Mouse (Mus musculus): ENCODE measurements at regions not wholly inside any gene's neighbourhood (a gene's known extent, or its start where the extent isn't known, plus 50 kb on each side); places are given as distances from the start of the nearest gene placed in this dataset.

DNA sequence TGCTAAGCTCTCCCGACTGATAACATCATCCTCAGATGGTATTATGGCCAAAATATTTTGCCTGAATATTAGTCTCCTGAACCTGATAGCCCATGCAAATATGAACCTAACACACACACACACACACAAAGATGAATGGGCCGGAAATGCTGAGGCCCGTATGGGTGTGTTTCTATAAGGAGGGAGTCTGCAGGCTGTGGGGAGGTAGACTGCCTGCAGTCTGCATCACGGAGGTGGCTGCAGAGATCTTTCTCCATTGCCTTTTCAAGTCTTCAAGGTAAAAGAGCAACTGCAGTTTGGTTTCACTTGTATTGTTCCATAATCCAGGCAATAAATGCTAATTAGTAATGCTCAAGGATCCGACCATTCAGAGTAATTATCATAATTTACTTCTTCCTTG, 424.3 kb upstream of the Ubash3b start:
- WGBS: 14% methylated on average over 5 of the region's 5 CpGs
- Histone ChIP-seq H3K4me1 (replicated peaks; ENCODE audit: control insufficient read depth, insufficient read depth, low read length) (peaks cover 39% of the 10 kb centered on the region), H3K36me3 (replicated peaks; ENCODE audit: control insufficient read depth, insufficient read depth) (peaks cover 52% of the 10 kb centered on the region), H3K4me2 (replicated peaks) (peak overlapping the region; percentile 98), H3K4me3 (replicated peaks; ENCODE audit: low read length) (peak overlapping the region; percentile 76), H3K9ac (peak overlapping the region; percentile 100), H3K27ac (peak overlapping the region; percentile 99), H3K27me3 (ENCODE audit: control insufficient read depth, insufficient read depth, low read length) (no peaks in the 10 kb centered on the region), H3K9me3 (ENCODE audit: control insufficient read depth, low read length) (no peaks in the 10 kb centered on the region)
- DNase-seq (ENCODE audit: low spot score) (peak; percentile 66), ATAC-seq (ENCODE audit: low FRiP score) (no peak; the same call in 1 of the 2 replicates)

DNA sequence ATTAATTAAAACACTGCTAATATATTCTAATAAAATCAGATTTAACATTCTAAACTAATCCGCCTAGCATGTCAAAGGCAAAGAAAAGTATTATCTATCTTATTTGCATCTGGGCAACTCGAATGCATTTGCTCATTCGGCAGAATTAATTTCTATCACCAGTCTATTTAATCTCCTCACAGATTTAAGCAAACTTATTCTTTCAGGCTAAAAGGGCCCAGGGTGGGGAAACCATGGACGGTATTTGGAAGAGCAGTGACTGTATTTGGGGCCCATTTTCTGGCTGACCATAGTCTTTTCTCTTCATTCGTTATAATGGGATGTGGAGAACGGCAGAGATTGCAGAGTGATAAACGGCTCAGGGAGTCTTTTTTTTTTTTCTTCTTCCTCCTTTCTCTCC, 423.5 kb upstream of the Ubash3b start:
- Histone ChIP-seq H3K27ac (peak overlapping the region; percentile 99), H3K4me3 (replicated peaks; ENCODE audit: low read length) (peak overlapping the region; percentile 76), H3K4me2 (replicated peaks) (peak overlapping the region; percentile 98), H3K9ac (peak overlapping the region; percentile 100), H3K36me3 (replicated peaks; ENCODE audit: control insufficient read depth, insufficient read depth) (peaks cover 45% of the 10 kb centered on the region), H3K27me3 (ENCODE audit: control insufficient read depth, insufficient read depth, low read length) (no peaks in the 10 kb centered on the region), H3K9me3 (ENCODE audit: control insufficient read depth, low read length) (no peaks in the 10 kb centered on the region), H3K4me1 (replicated peaks; ENCODE audit: control insufficient read depth, insufficient read depth, low read length) (peaks cover 32% of the 10 kb centered on the region)
- 9% methylated on average over 7 of the region's 7 CpGs for WGBS
- ATAC-seq (ENCODE audit: low FRiP score): no peak
- DNase-seq (ENCODE audit: low spot score): peak; percentile 65

DNA sequence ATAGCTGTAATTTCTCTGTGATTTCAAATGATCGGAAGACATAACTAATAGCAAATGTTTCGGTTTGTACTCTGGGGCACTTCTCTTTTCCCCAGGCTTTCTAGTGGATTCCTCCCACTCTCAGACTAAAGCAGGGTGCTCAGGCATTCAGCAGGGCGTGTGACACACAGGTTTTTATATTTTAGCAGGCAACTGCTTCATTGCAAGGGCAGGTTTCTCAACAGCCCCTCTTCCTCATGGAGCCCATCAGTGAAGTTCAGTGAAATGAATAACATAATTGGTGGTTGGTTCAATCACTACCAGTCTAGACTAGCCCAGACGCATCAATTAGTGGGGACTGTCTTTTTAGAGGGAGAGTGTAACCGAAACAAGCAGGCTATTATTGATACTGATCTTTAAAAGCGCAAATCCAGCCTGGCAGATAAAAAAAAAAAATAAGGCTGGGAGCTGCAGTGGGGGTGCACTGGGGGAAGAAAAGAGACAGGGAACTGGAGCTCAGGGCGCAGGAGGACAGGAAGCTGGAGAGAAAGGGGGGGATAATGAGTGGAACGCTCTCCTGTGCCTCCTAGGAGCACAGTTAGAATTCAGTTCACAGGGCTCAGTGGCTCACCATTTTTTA, 422.3 kb upstream of the Ubash3b start:
- peak overlapping the region; percentile 98 for H3K4me2 ChIP-seq (replicated peaks)
- no peak for ATAC-seq (ENCODE audit: low FRiP score)
- peaks cover 33% of the 10 kb centered on the region for H3K36me3 ChIP-seq (replicated peaks; ENCODE audit: control insufficient read depth, insufficient read depth)
- H3K4me1 ChIP-seq (replicated peaks; ENCODE audit: control insufficient read depth, insufficient read depth, low read length): peaks cover 20% of the 10 kb centered on the region
- peak overlapping the region; percentile 100 for H3K9ac ChIP-seq
- no peaks in the 10 kb centered on the region for H3K9me3 ChIP-seq (ENCODE audit: control insufficient read depth, low read length)
- peak overlapping the region; percentile 76 for H3K4me3 ChIP-seq (replicated peaks; ENCODE audit: low read length)
- H3K27me3 ChIP-seq (ENCODE audit: control insufficient read depth, insufficient read depth, low read length): no peaks in the 10 kb centered on the region
- 9% methylated on average over 8 of the region's 8 CpGs for WGBS
- DNase-seq (ENCODE audit: low spot score): peak; percentile 76
- peak overlapping the region; percentile 99 for H3K27ac ChIP-seq

DNA sequence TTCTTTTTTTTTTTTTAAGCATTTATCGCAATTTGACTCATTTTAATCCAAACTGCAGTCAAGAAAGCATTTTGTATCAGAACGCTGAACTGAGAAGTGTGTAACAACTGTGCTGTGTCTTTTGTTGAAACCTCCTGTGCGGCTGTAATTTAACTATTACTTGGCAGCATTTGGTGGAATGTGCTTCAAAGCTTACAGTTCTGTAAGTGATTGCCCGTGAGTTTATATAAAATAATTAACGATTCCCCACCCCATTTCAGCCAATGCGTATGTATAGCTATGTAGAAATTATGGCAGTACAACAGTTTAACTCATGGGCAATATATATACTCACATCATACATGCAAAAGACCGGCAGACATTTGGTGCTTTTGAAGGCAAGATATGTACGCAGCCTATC, 421.8 kb upstream of the Ubash3b start:
- H3K9ac ChIP-seq: peak overlapping the region; percentile 100
- H3K36me3 ChIP-seq (replicated peaks; ENCODE audit: control insufficient read depth, insufficient read depth): peaks cover 27% of the 10 kb centered on the region
- H3K4me1 ChIP-seq (replicated peaks; ENCODE audit: control insufficient read depth, insufficient read depth, low read length): peaks cover 17% of the 10 kb centered on the region
- peak; percentile 61 for DNase-seq (ENCODE audit: low spot score)
- H3K27ac ChIP-seq: peak overlapping the region; percentile 99
- peak overlapping the region; percentile 98 for H3K4me2 ChIP-seq (replicated peaks)
- H3K9me3 ChIP-seq (ENCODE audit: control insufficient read depth, low read length): no peaks in the 10 kb centered on the region
- H3K27me3 ChIP-seq (ENCODE audit: control insufficient read depth, insufficient read depth, low read length): no peaks in the 10 kb centered on the region
- 13% methylated on average over 8 of the region's 8 CpGs for WGBS
- H3K4me3 ChIP-seq (replicated peaks; ENCODE audit: low read length): peak overlapping the region; percentile 76
- no peak for ATAC-seq (ENCODE audit: low FRiP score)

DNA sequence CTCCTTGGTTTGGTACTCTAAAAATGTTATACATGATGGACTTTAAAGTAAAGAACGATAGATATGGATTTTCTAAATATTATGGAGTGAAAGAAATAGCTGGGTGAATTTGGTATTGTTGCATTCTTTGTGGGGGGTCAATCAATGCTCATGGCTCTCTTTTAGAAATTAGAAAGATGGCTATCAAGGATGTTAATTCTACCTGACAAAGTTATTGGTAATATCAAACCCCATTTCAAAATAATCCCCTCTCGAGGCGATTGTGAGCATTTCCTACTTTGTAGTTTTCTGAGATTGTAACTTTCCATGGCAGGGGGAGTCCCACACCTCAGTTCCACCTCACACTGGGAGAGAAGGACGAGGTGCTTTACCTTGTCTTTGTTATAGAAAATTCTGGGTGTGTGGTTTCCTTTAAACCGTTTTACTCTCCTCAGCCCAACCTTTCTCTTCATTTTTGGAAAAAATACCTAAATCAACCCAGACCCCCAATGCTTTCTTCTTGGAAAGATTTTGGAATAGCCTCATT, 421.3 kb upstream of the Ubash3b start:
- H3K9me3 ChIP-seq (ENCODE audit: control insufficient read depth, low read length): no peaks in the 10 kb centered on the region
- DNase-seq (ENCODE audit: low spot score) (peak; percentile 62), ATAC-seq (ENCODE audit: low FRiP score) (no peak)
- peak overlapping the region; percentile 76 for H3K4me3 ChIP-seq (replicated peaks; ENCODE audit: low read length)
- no peaks in the 10 kb centered on the region for H3K27me3 ChIP-seq (ENCODE audit: control insufficient read depth, insufficient read depth, low read length)
- H3K9ac ChIP-seq: peak overlapping the region; percentile 100
- H3K4me2 ChIP-seq (replicated peaks): peak overlapping the region; percentile 98
- H3K36me3 ChIP-seq (replicated peaks; ENCODE audit: control insufficient read depth, insufficient read depth): peaks cover 22% of the 10 kb centered on the region
- WGBS: 11% methylated on average over 5 of the region's 5 CpGs
- peak overlapping the region; percentile 99 for H3K27ac ChIP-seq
- H3K4me1 ChIP-seq (replicated peaks; ENCODE audit: control insufficient read depth, insufficient read depth, low read length): peaks cover 19% of the 10 kb centered on the region

DNA sequence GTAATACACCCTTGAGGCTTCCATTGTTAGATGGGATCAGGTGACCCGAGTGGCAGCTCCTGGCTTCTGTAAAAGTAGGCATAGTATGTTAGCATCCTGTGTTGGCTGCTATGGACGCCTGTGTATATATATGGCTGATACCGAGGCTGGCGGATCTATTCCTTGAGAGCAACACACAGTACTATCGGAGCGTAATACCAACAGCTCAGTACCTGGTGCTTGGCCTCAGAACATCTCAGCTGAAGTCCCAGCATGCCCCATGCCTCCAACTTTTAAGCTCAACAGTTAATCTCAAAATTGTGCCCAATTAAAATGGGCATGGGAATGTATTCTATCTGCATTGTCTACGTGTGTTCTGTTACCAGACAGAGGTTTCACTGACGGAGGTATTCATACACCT, 420.7 kb upstream of the Ubash3b start:
- peak overlapping the region; percentile 98 for H3K4me2 ChIP-seq (replicated peaks)
- H3K36me3 ChIP-seq (replicated peaks; ENCODE audit: control insufficient read depth, insufficient read depth): peaks cover 16% of the 10 kb centered on the region
- H3K4me1 ChIP-seq (replicated peaks; ENCODE audit: control insufficient read depth, insufficient read depth, low read length): peaks cover 19% of the 10 kb centered on the region
- DNase-seq (ENCODE audit: low spot score) (peak; percentile 77), ATAC-seq (ENCODE audit: low FRiP score) (no peak)
- H3K9ac ChIP-seq: peak overlapping the region; percentile 100
- WGBS: 5% methylated on average over 8 of the region's 8 CpGs
- peak overlapping the region; percentile 99 for H3K27ac ChIP-seq
- H3K9me3 ChIP-seq (ENCODE audit: control insufficient read depth, low read length): no peaks in the 10 kb centered on the region
- H3K27me3 ChIP-seq (ENCODE audit: control insufficient read depth, insufficient read depth, low read length): no peaks in the 10 kb centered on the region
- H3K4me3 ChIP-seq (replicated peaks; ENCODE audit: low read length): peak overlapping the region; percentile 76

DNA sequence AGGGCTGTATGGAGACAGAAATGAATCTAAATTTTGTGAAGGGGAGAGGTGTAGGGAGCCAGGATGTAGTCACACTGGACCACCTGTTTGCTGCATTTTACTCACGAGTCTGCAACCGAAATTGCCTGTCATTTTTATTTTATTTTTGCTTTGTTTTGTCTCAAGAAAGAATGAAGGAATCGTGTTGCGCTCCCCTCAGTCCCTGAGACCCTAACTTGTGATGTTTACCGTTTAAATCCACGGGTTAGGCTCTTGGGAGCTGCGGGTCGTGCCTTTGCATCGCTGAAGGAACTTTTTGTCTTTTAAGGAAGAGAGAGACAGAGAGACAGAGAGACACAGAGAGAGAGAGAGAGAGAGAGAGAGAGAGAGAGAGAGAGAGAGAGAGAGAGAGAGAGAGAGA, 420.2 kb upstream of the Ubash3b start:
- peak overlapping the region; percentile 99 for H3K27ac ChIP-seq
- peaks cover 12% of the 10 kb centered on the region; the same call in 1 of the 2 replicates for H3K36me3 ChIP-seq (replicated peaks; ENCODE audit: control insufficient read depth, insufficient read depth)
- peaks cover 19% of the 10 kb centered on the region for H3K4me1 ChIP-seq (replicated peaks; ENCODE audit: control insufficient read depth, insufficient read depth, low read length)
- no peaks in the 10 kb centered on the region for H3K9me3 ChIP-seq (ENCODE audit: control insufficient read depth, low read length)
- DNase-seq (ENCODE audit: low spot score) (no peak), ATAC-seq (ENCODE audit: low FRiP score) (no peak)
- peak overlapping the region; percentile 76 for H3K4me3 ChIP-seq (replicated peaks; ENCODE audit: low read length)
- H3K27me3 ChIP-seq (ENCODE audit: control insufficient read depth, insufficient read depth, low read length): no peaks in the 10 kb centered on the region
- WGBS: 11% methylated on average over 9 of the region's 9 CpGs
- peak overlapping the region; percentile 100 for H3K9ac ChIP-seq
- peak overlapping the region; percentile 98 for H3K4me2 ChIP-seq (replicated peaks)

DNA sequence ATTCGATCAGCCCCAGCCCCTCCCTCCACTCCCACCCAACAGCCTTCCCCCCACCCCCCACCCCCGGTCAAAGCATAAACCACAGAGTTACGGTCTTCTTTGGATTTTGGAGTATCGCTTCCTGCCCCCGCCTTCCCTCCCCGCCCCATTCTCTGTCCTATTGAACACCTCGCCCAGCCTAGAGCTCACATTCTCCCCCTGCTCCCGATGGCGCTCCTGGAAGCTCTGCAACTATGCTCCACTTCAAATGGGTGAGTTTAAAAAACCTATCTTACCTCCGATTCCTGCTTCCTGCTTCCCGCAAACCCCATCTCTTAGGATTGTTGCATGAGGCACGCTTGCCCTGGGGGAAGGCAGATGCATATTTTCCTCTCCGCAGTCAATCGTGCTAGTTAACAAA, 419.7 kb upstream of the Ubash3b start:
- 0% methylated on average over 14 of the region's 14 CpGs for WGBS
- H3K27me3 ChIP-seq (ENCODE audit: control insufficient read depth, insufficient read depth, low read length): no peaks in the 10 kb centered on the region
- peaks cover 24% of the 10 kb centered on the region for H3K4me1 ChIP-seq (replicated peaks; ENCODE audit: control insufficient read depth, insufficient read depth, low read length)
- H3K4me3 ChIP-seq (replicated peaks; ENCODE audit: low read length): peak overlapping the region; percentile 76
- peaks cover 6% of the 10 kb centered on the region; the same call in 1 of the 2 replicates for H3K36me3 ChIP-seq (replicated peaks; ENCODE audit: control insufficient read depth, insufficient read depth)
- no peaks in the 10 kb centered on the region for H3K9me3 ChIP-seq (ENCODE audit: control insufficient read depth, low read length)
- DNase-seq (ENCODE audit: low spot score) (peak; percentile 67), ATAC-seq (ENCODE audit: low FRiP score) (no peak)
- peak overlapping the region; percentile 100 for H3K9ac ChIP-seq
- peak overlapping the region; percentile 98 for H3K4me2 ChIP-seq (replicated peaks)
- peak overlapping the region; percentile 99 for H3K27ac ChIP-seq

DNA sequence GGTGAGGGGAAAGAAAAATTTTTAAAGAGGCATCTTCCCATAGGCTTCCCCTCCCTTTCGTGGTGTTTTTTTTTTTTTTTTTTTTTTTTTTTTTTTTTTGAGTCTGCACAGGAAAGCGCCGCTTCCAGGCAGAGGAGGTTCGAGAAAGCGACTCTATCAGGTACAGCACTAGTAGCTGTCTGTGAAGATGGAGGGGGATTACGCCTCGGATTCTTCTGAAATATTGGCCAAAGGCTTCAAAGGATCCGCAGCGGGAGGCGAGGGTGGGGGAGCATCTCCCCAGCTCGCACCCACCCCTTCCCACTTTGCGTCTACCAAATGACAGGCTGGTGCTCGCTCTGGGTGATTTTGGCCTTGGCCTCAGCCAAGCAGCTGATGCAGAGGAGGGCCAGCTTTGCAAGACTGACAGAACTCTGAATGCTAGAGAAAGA, 419.1 kb upstream of the Ubash3b start:
- Histone ChIP-seq H3K36me3 (replicated peaks; ENCODE audit: control insufficient read depth, insufficient read depth) (peaks cover under 1% of the 10 kb centered on the region; the same call in 1 of the 2 replicates), H3K27ac (peak overlapping the region; percentile 99), H3K4me1 (replicated peaks; ENCODE audit: control insufficient read depth, insufficient read depth, low read length) (peaks cover 29% of the 10 kb centered on the region), H3K4me2 (replicated peaks) (peak overlapping the region; percentile 98), H3K4me3 (replicated peaks; ENCODE audit: low read length) (peak overlapping the region; percentile 76), H3K9ac (peak overlapping the region; percentile 100), H3K27me3 (ENCODE audit: control insufficient read depth, insufficient read depth, low read length) (no peaks in the 10 kb centered on the region), H3K9me3 (ENCODE audit: control insufficient read depth, low read length) (no peaks in the 10 kb centered on the region)
- 0% methylated on average over 13 of the region's 13 CpGs for WGBS
- peak; percentile 64 for ATAC-seq (ENCODE audit: low FRiP score)
- DNase-seq (ENCODE audit: low spot score): peak; percentile 85
